Mouse (Mus musculus) layer of hippocampus, adult 8-10 months (tissue): Measurements from ENCODE around the gene Oxa1l. TPM values are rescaled to one million over a fixed set of nuclear protein-coding genes. Genes with fewer than 3 reads are reported as not detected.

Source experiments
- DNase-seq, 2 experiments: peaks; one replicate each; pipeline ENCODE4 v3.0.0; 2022; ENCODE audit warnings: low spot score in 2 of 2
- total RNA-seq, 4 experiments: library from RNA; stranded (reverse); gene quantifications; 2 replicates each; pipeline ENCODE4 v1.2.4; 2022

Oxa1l gene
- total RNA-seq, 4 experiments from 2014 or later, result 50.0 to 56.6 (median 53.4) TPM

GRCm38 (mm10) chr14:54370595-54370994 is 10.0 kb downstream of the Oxa1l start:
- no peak for DNase-seq

GRCm38 (mm10) chr14:54371460-54371859 is 10.8 kb downstream of the Oxa1l start:
- no peak for DNase-seq

- DNase-seq, result no peak
These were observed 12.3 kb downstream of the Oxa1l start for GRCm38 (mm10) chr14:54372923-54373322.

DNA sequence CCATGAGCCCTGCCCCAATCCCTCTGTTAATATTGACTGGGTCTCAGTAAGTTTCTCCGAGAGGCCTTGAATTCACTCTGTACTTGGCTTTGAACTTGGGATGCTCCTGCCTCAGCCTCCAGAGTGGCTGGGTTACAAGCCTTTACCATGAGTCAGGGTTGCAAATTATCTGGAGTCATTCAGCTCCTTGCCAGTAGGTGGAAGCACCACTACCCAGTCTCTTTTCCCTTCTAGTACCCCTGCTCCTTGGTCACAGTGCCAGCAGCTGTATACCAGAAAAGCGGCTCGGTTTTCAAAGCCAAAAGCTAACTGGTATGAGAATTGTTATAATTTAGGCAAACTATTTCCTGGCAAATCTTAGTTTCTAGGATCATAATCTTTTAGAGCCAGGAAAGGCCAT is 15.3 kb downstream of the Oxa1l start:
- DNase-seq, result no peak

- no peak for DNase-seq
These were observed 16.5 kb downstream of the Oxa1l start for GRCm38 (mm10) chr14:54377166-54377565.

- no peak for DNase-seq
These were observed 18.9 kb downstream of the Oxa1l start for GRCm38 (mm10) chr14:54379571-54379970.

GRCm38 (mm10) chr14:54380616-54381015 is 20.0 kb downstream of the Oxa1l start:
- DNase-seq, result no peak

DNA sequence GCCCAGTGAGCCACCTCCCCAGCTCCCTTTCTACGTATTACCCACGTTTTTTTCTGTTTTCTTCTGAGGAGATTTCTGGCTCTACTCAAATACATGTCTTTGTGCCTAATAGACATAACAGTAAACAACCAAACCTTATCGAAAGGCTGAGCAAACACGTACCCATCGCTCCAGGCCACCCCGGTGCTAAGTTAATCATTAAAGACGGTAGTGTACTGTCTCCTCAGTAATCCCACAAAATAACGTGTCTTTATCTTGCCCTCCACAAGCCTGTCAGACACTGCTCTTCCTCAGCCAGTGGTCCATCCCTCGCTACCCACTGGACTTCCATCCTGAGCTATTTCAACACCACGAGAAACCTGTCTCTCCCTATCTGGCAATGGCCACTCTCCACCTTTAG is 21.2 kb downstream of the Oxa1l start:
- no peak for DNase-seq

GRCm38 (mm10) chr14:54382641-54383040 is 22.0 kb downstream of the Oxa1l start:
- DNase-seq, result no peak

- no peak for DNase-seq
These were observed 22.7 kb downstream of the Oxa1l start for GRCm38 (mm10) chr14:54383355-54383771.

DNA sequence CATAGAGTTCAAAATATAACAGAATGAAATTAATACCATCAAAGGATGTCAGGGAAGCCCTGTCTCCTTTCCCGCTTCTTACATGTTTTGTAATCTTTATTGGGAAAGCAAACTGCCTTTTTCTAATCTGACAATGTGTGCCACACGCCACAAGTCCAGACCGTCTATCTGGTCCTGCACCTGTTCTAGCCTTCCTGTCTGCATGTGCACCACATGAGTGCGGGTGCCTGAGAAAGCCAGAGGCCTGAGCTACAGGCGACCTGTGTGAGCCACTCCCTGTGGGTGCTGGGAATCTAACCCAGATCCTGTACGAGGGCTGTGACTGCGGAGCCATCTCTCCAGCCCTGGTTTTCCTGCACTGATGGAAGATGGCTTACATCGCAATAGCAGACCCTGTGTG is 23.8 kb downstream of the Oxa1l start:
- no peak for DNase-seq

GRCm38 (mm10) chr14:54385968-54386618 is 25.5 kb downstream of the Oxa1l start:
- DNase-seq, result no peak

- no peak for DNase-seq
These were observed 26.9 kb downstream of the Oxa1l start for GRCm38 (mm10) chr14:54387546-54387945.

DNA sequence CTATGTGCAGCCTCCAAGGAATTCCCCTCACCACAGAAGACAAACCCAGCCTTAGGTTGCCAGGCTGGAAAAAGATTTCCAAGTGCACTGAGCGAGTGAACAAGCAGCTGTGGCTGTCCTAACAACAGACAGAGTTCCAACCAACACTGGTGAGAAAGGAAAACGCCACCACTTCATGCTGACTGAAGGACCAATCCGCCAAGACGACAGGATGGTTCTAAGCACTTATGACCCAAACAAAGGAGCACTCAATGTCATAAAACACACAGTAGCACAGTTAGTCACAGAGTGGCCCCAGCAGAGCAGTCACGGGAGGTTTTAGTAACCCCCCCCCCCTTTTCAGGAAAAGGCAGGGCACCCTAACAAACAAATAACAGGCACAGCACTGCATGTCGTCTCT is 30.2 kb downstream of the Oxa1l start:
- DNase-seq, result no peak

DNA sequence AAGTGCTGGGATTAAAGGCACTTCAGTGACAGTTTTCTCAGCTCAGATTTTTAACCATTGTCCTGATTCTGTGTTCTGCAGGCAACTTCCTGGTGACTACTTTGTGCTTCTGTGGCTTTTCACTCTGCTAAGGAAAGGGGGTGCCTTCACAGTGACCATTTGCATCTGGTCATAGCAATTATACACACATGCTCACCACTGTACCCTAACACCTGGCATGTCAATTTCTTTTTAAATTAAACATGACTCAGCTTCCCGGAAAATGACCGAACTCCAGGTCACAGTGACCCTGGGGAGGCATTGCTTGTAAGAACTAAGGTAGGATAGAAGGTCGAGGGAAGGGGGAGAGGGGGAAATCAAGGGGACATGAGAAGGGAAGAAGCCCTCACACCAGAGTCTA is 33.2 kb downstream of the Oxa1l start:
- DNase-seq, result no peak

- DNase-seq, result no peak
These were observed 33.7 kb downstream of the Oxa1l start for GRCm38 (mm10) chr14:54394309-54394708.

DNA sequence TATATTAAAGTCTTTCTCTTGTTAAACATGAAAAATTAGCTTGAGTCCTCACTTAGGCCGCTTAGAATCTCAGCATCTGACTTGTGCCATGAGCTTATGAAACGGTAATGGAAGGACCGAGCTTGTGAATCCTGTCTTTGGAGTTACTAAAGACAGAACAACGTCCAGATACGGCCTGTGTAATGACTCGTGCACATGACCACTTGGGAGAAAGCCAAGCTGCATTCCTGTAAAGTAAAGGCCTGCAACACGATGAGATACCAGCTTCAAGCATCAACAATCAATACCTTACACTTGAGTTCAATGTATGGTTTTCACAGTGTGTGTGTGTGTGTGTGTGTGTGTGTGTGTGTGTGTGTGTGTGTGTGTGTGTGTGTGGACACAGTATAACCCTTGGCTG is 36.1 kb downstream of the Oxa1l start:
- DNase-seq, result no peak

DNA sequence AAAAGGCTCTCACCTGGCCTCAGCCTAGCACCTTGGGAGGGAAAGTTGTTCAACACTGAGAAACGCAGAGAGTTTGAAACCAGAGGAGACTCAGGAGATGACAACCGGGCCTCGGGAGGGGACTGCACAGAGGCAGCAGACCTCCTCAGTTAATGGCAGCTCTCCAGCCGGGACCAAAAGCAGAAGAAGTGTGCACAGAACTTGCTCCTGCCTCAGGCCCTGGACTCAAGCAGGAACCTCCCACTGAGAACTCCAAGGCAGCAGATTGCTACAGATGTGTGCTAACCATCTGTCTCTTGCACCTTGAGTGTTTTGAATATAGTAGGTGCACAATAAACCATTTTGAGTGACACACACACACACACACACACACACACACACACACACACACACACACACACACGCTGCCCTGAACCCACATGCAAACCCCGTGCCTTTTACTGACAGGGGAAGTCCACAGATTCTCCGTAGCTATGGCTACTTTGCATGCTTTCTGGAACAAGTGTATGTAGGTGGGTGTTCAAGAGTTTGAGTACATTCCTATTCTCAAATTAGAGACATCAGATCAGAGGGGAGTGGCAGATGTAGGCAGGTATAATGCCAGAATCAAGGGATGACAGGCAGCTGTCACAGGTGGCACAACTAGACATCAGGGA is 37.4 kb downstream of the Oxa1l start:
- no peak for DNase-seq

DNA sequence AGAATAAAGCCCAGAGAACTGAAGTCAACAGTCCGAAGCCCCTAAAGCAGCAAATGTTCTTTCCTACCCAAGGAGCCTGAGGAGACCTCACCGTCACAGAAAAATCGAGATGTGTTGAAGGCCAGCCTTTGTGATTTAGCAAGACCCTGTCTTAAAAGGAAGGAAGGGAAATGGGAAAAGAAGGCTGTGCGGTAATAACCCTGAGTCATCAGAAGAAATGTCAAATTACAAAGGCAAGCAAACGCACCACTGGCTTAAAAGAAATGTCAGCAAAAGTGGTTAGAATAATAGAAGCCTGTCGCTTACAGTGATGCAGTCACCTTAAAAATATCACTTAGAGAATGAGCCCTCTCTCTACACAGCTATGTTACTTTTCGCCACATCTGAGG is 37.9 kb downstream of the Oxa1l start:
- DNase-seq, result no peak

DNA sequence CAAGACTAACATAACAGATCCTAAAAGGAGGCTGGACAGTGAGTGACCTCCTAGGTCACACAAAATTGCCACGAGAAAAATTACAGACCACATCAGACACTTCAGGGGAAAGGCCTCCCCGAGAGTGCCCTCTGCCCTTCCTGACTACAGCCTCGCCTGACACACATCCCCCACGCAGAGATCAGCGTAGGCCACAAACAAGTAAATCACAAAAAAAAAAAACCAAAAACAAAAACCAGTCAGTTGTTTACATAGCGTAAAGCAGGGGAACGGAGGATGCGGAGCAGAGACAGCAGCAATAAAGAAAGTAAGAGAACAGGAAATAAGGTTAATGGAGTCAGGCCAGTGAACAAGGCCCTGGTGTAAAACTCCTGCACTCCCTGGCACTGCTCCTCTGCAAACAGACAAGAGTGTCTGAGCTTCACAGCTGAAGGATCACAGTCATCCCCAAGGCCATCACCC is 38.3 kb downstream of the Oxa1l start:
- DNase-seq, result no peak

DNA sequence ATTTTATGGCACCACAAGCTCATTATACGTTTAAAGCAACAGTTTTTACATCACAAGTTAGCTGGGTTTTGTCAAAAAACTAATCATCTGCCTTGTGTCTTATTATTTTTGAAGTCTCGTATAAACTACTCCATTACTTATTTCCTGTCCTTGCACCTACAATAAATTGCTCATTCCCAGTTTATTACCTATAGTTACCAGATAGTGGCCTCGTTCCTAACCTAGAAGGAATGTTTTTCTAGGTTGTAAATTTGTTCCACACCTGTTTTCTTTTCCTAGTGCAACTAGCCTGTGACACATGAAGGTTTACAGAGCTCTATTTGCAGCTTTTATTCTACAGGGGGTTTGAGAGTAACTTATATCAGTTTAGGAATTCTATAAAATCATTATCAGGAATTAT is 41.1 kb downstream of the Oxa1l start:
- DNase-seq, result no peak

DNA sequence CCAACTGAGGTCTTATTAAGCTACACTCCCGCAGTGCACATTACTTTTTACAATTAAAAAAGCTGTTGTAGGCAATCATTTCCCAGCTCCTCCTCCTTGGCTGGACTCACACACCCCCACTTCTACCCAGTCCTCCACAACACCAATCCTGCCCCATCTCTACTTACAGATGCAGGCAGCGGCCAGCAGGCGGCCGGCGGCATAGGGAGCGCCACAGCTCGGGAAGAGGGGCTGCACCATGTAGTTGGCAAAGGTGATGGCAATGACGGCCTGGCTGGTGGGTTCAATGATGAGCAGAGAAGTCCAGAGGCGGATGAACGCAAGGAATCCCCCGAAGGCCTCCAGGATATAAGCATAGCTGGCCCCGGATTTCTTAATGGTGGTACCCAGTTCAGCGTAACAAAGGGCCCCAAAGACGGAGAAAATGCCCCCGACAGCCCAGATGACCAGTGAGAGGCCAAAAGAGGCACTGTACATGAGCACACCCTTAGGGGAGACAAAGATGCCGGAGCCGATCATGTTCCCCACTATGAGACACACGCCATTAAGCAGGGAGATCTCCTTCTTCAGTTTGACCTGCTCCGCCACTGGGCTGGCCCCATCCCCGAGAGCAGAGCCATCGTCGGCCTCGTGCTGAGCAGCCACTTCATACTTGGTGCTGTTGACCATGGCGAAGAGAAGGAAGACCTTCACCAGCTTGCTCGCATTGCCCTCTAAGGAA is 47.9 kb downstream of the Oxa1l start:
- no peak for DNase-seq
